Mouse (Mus musculus) heart, embryonic 15.5 days (tissue): ENCODE measurements around the gene Fam71f2. TPM values are rescaled to one million over a fixed set of nuclear protein-coding genes. Genes with fewer than 3 reads are reported as not detected.

Experiments used
- ATAC-seq: fragments of 200-750 bp; cut with Nextera tagmentation; replicated peaks from 2 replicates; pipeline ENCODE4 v1.8.0; 2017; ENCODE audit warnings: low read depth, moderate TSS enrichment; ENCODE audit not compliant: insufficient number of reproducible peaks, insufficient read depth, low FRiP score
- H3K27ac ChIP-seq: fragments of 300-500 bp; sonication (generic); 2 replicates; pipeline ENCODE4 v1.5.1; 2015; ENCODE audit warnings: mild to moderate bottlenecking, inconsistent platforms
- H3K27me3 ChIP-seq: fragments of 300-500 bp; sonication (generic); 2 replicates; pipeline ENCODE4 v1.6.1; 2015; ENCODE audit warnings: inconsistent platforms
- H3K36me3 ChIP-seq: fragments of 300-500 bp; sonication (generic); 2 replicates; pipeline ENCODE4 v1.6.1; 2015; ENCODE audit warnings: mild to moderate bottlenecking, inconsistent platforms
- H3K4me1 ChIP-seq: fragments of 300-500 bp; sonication (generic); replicated peaks from 2 replicates; pipeline ENCODE4 v1.6.1; 2015; ENCODE audit warnings: inconsistent platforms
- H3K4me2 ChIP-seq: fragments of 300-500 bp; sonication (generic); 2 replicates; pipeline ENCODE4 v1.6.1; 2015; ENCODE audit warnings: inconsistent platforms, mild to moderate bottlenecking, moderate library complexity
- H3K4me3 ChIP-seq: fragments of 300-500 bp; sonication (generic); 2 replicates; pipeline ENCODE4 v1.5.1; 2015; ENCODE audit warnings: mild to moderate bottlenecking, inconsistent platforms
- H3K9ac ChIP-seq: fragments of 300-500 bp; sonication (generic); 2 replicates; pipeline ENCODE4 v1.6.1; 2015; ENCODE audit warnings: mild to moderate bottlenecking, inconsistent platforms
- H3K9me3 ChIP-seq: fragments of 300-500 bp; sonication (generic); replicated peaks from 2 replicates; pipeline ENCODE4 v1.6.1; 2016; ENCODE audit warnings: inconsistent platforms
- WGBS: fragments of 180-500 bp; shearing (Covaris S2); methylation state at CpG from one replicate; pipeline ENCODE4 v1.1.7; 2015; ENCODE audit warnings: mixed read lengths; 5-methylcytosine and 5-hydroxymethylcytosine counted together
- polyA plus RNA-seq: library from polyadenylated mRNA; unstranded; fragments of >200 nt; fragmentation: Nextera tagmentation; extraction: Ambion mirVana; gene quantifications from 2 replicates; pipeline ENCODE4 v1.2.1, GENCODE M21; 2015

The Fam71f2 gene
- polyA plus RNA-seq, 1 experiment from 2014 or later = 0.33 TPM

DNA sequence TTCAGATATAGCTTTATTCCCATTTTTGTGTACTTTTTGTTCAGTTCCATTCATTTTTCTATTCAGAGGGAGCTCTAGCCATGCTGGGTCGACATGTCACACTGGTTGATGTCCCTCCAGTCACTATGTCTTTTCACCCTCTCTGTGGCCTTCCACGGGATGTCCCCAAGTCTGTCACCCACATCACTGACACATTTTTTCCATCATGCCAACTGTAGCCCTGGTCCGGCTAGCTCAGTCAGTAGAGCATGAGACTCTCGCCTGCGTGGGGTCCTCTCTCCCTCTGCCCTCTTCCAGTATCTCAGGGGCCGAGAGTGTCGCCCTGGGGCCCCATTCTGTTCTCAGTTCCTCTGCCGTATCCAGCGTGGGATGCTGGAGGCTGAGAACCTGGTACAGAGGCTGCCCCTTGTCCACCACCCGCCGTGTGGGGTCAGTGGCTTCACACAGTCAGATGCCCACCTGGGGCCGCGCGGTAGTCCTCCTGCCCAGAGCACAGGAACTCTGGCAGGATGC lies 34.4 kb downstream of the Fam71f2 start:
- no peaks in the 10 kb centered on the region for H3K9me3 ChIP-seq
- 66% methylated on average over 14 of the region's 14 CpGs for WGBS
- no peak overlapping the region for H3K27ac ChIP-seq
- H3K27me3 ChIP-seq = no peaks in the 10 kb centered on the region
- 0 out of 2 replicates have a peak, but pooled peaks cover under 1% of the 10 kb centered on the region for H3K4me1 ChIP-seq
- no peak for ATAC-seq
- no peak overlapping the region for H3K4me2 ChIP-seq
- no peak overlapping the region for H3K4me3 ChIP-seq
- H3K9ac ChIP-seq = no peak overlapping the region
- H3K36me3 ChIP-seq = no peaks in the 10 kb centered on the region

GRCm38 (mm10) chr6:29317286-29317685 lies 37.9 kb downstream of the Fam71f2 start:
- H3K9me3 ChIP-seq = no peaks in the 10 kb centered on the region
- 65% methylated on average over 2 of the region's 2 CpGs for WGBS

GRCm38 (mm10) chr6:29317941-29318340 lies 38.5 kb downstream of the Fam71f2 start:
- Histone ChIP-seq H3K27ac (no peak overlapping the region), H3K27me3 (no peaks in the 10 kb centered on the region), H3K4me3 (no peak overlapping the region), H3K36me3 (no peaks in the 10 kb centered on the region), H3K9me3 (no peaks in the 10 kb centered on the region), H3K4me2 (no peak overlapping the region), H3K4me1 (0 out of 2 replicates have a peak, but pooled peaks cover 3% of the 10 kb centered on the region), H3K9ac (no peak overlapping the region)
- WGBS = 71% methylated on average over 3 of the region's 3 CpGs
- no peak for ATAC-seq

More at GRCm38 (mm10) chr6:29317286-29317685, 37.9 kb downstream of the Fam71f2 start:
- H3K9ac ChIP-seq = no peak overlapping the region
- H3K4me3 ChIP-seq = no peak overlapping the region
- H3K27ac ChIP-seq = no peak overlapping the region
- ATAC-seq = no peak
- H3K27me3 ChIP-seq = no peaks in the 10 kb centered on the region
- H3K4me2 ChIP-seq = no peak overlapping the region
- H3K36me3 ChIP-seq = no peaks in the 10 kb centered on the region
- H3K4me1 ChIP-seq = 0 out of 2 replicates have a peak, but pooled peaks cover 3% of the 10 kb centered on the region

GRCm38 (mm10) chr6:29318879-29319278 lies 39.5 kb downstream of the Fam71f2 start, which contains the start of gene Fam71f1:
Fam71f1 (plus strand) TSS chr6:29319140.
- Histone ChIP-seq H3K4me2 (no peak within 1 kb of the TSS), H3K36me3 (no peaks in the 10 kb centered on the region), H3K9ac (no peak within 1 kb of the TSS), H3K9me3 (no peaks in the 10 kb centered on the region), H3K27me3 (no peaks in the 10 kb centered on the region), H3K4me1 (0 out of 2 replicates have a peak, but pooled peaks cover 3% of the 10 kb centered on the region), H3K27ac (no peak within 1 kb of the TSS), H3K4me3 (no peak within 1 kb of the TSS)
- peak; percentile 60 for ATAC-seq
- WGBS = 45% methylated on average over 5 of the region's 5 CpGs

DNA sequence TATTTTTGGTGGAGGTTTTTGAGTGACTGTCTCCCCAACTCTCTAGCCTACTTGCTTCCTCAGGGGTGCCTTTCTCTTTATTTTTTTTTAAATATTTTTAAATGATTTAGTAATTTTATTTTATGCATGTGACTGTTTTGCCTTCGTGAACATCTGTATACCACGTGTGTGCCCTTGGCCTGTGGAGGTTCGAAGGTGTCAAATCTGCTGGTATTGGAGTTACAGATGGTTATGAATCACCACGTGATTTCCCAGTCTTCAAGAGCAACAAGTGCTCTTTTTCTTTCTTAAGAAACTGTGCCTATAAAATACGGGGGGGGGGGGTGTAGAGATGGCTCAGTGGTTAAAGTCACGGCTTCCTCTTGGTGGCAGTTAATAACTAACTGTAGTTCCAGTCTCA lies 42.2 kb downstream of the Fam71f2 start:
- Histone ChIP-seq H3K4me1 (0 out of 2 replicates have a peak, but pooled peaks cover 3% of the 10 kb centered on the region), H3K27me3 (no peaks in the 10 kb centered on the region), H3K27ac (no peak overlapping the region), H3K4me2 (no peak overlapping the region), H3K36me3 (no peaks in the 10 kb centered on the region), H3K9ac (no peak overlapping the region), H3K4me3 (no peak overlapping the region), H3K9me3 (no peaks in the 10 kb centered on the region)
- no peak for ATAC-seq
- 79% methylated on average over 6 of the region's 6 CpGs for WGBS

DNA sequence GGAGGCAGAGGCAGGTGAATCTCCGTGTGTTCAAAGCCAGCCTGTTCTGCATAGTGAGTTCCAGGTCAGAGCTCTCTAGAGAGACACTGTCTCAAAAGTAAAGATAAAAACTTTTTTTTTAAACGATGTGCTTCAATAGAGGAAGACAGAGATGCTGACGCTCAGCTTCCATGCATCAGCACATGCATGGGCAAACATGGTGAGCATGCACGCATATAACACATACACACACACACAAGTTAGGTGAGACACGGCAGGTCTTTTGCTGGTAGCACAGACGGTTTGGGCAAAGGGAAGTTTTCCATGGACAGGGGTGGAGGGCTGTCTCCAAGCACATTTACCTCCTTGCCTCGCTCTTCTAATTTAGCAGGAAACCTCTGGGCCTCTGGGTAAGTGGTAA lies 42.8 kb downstream of the Fam71f2 start:
- 87% methylated on average over 7 of the region's 7 CpGs for WGBS
- H3K36me3 ChIP-seq = no peaks in the 10 kb centered on the region

GRCm38 (mm10) chr6:29322735-29323134 lies 43.3 kb downstream of the Fam71f2 start:
- Histone ChIP-seq H3K27me3 (no peaks in the 10 kb centered on the region), H3K27ac (no peak overlapping the region), H3K36me3 (no peaks in the 10 kb centered on the region), H3K4me1 (0 out of 2 replicates have a peak, but pooled peaks cover 3% of the 10 kb centered on the region), H3K9ac (no peak overlapping the region), H3K4me2 (no peak overlapping the region), H3K9me3 (no peaks in the 10 kb centered on the region), H3K4me3 (no peak overlapping the region)
- ATAC-seq = no peak
- WGBS = 80% methylated on average over 4 of the region's 4 CpGs

More for the DNA sequence above, 42.8 kb downstream of the Fam71f2 start:
- H3K27me3 ChIP-seq = no peaks in the 10 kb centered on the region
- 0 out of 2 replicates have a peak, but pooled peaks cover 3% of the 10 kb centered on the region for H3K4me1 ChIP-seq
- H3K9ac ChIP-seq = no peak overlapping the region
- no peaks in the 10 kb centered on the region for H3K9me3 ChIP-seq
- no peak for ATAC-seq
- no peak overlapping the region for H3K4me3 ChIP-seq
- H3K4me2 ChIP-seq = no peak overlapping the region
- H3K27ac ChIP-seq = no peak overlapping the region

DNA sequence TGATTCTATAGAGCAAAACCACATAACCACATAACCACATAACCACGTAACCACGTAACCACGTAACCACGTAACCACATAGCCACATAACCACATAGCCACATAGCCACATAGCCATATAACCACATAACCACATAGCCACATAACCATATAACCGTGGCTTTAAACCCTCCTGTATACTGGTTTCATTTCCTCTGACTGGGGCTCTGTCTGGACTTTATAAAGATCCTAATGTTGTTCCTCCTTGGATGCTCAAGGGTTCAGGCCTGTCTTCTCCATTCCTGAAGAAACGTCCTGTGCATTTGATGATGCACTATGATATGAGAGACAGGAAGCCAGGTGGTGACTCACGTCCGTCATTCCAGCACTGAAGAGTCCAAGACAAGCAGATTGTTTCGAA lies 47.6 kb downstream of the Fam71f2 start:
- Histone ChIP-seq H3K9ac (no peak overlapping the region), H3K27me3 (no peaks in the 10 kb centered on the region), H3K27ac (no peak overlapping the region), H3K4me3 (no peak overlapping the region), H3K4me1 (no peaks in the 10 kb centered on the region), H3K9me3 (no peaks in the 10 kb centered on the region), H3K4me2 (no peak overlapping the region), H3K36me3 (no peaks in the 10 kb centered on the region)
- 76% methylated on average over 9 of the region's 9 CpGs for WGBS
- ATAC-seq = no peak

DNA sequence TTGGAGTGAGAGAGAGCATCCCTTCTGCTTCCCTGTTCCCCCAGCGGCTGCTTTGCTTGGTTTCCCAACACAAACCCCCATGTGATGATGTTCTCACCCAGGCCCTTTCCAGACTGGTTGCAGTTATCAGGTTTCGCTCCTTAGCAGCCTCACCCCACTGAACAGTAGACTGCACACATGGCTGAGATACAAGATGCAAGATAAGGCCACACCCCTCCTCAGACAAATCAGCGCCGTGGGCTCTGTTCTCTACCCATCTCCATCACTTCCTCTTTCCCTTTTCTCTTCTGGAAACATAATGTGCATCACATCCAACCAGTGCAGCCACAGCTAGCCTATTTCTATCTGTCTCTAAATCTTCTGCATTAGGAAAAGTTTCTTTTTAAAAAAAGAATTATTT lies 50.1 kb downstream of the Fam71f2 start:
- no peaks in the 10 kb centered on the region for H3K36me3 ChIP-seq

More for the DNA sequence above, 50.1 kb downstream of the Fam71f2 start:
- no peak overlapping the region for H3K9ac ChIP-seq
- H3K27me3 ChIP-seq = no peaks in the 10 kb centered on the region
- no peak overlapping the region for H3K27ac ChIP-seq
- no peak for ATAC-seq
- no peaks in the 10 kb centered on the region for H3K4me1 ChIP-seq
- 40% methylated on average over 4 of the region's 4 CpGs for WGBS
- no peaks in the 10 kb centered on the region for H3K9me3 ChIP-seq
- H3K4me2 ChIP-seq = no peak overlapping the region
- no peak overlapping the region for H3K4me3 ChIP-seq

Other genes starting within 250 kb of the Fam71f2 start
- gene Lep, start 219.4 kb upstream of the Fam71f2 start, polyA plus RNA-seq = not detected in 2 replicates
- 22.8 and 28.8 TPM in 2 replicates for gene Rbm28, start 114.6 kb upstream of the Fam71f2 start, polyA plus RNA-seq
- 1.5 and 1.6 TPM in 2 replicates for gene Prrt4, start 100.0 kb upstream of the Fam71f2 start, polyA plus RNA-seq
- 32.8 and 38.6 TPM in 2 replicates for gene Impdh1, start 63.2 kb upstream of the Fam71f2 start, polyA plus RNA-seq
- 22.0 and 29.8 TPM in 2 replicates for gene Hilpda, start 7.1 kb upstream of the Fam71f2 start, polyA plus RNA-seq
- gene Fam71f1, start 39.5 kb downstream of the Fam71f2 start, polyA plus RNA-seq = 0.08 TPM in 1 of 2 replicates, not detected in the other
- 354 and 404 TPM in 2 replicates for gene Calu, start 68.5 kb downstream of the Fam71f2 start, polyA plus RNA-seq
- gene Opn1sw, start 108.9 kb downstream of the Fam71f2 start, polyA plus RNA-seq = 0.55 and 0.70 TPM in 2 replicates
- gene Ccdc136, start 116.7 kb downstream of the Fam71f2 start, polyA plus RNA-seq = 19.1 and 22.1 TPM in 2 replicates
- 39.1 and 43.9 TPM in 2 replicates for gene Flnc, start 153.7 kb downstream of the Fam71f2 start, polyA plus RNA-seq
- 187 and 202 TPM in 2 replicates for gene Atp6v1f, start 188.1 kb downstream of the Fam71f2 start, polyA plus RNA-seq
- gene Atp6v1fnb, start 191.8 kb downstream of the Fam71f2 start, polyA plus RNA-seq = not detected in 2 replicates
- gene Kcp, start 228.4 kb downstream of the Fam71f2 start, polyA plus RNA-seq = 7.3 and 12.5 TPM in 2 replicates
- gene Irf5, start 247.0 kb downstream of the Fam71f2 start, polyA plus RNA-seq = 4.5 and 8.6 TPM in 2 replicates